Mouse (Mus musculus): ENCODE results near the gene Agxt.

Agxt gene

DNA sequence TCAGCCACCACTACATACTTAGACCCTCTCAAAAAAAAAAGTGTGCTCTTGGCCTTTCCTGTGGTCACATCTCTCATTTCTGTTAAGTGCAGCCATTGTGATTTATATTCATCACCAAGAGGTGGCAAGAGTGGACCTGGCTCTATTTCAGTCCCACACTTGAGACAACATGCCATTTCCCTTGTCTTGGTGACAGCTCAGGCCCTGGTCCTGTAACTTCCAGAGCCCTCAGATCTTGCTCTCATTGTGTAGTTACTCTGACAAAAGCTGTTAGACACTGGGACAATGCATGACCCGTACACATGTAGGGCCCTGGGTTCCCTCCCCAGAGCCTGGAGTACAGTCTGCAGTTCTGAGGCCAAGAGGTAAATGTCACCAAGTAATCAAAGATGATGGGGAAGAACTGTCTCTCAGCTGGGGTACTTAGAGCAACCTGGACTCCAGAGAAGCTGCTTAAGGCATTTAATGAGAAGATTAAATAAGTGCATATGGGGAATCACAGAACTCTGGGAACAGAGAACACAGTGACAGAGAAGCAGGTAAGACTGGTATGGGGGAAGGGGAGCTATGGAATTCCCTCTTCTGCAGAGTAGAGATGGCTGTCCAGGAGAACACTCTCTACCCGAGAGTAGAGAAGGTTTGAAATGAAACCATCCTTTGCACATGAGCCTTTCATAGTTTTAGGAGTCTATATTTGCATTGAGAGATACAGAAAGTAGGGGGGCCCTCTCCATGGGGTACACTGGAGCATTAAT is 16.0 kb downstream of the Agxt start:
- DNase-seq, result no peak

DNA sequence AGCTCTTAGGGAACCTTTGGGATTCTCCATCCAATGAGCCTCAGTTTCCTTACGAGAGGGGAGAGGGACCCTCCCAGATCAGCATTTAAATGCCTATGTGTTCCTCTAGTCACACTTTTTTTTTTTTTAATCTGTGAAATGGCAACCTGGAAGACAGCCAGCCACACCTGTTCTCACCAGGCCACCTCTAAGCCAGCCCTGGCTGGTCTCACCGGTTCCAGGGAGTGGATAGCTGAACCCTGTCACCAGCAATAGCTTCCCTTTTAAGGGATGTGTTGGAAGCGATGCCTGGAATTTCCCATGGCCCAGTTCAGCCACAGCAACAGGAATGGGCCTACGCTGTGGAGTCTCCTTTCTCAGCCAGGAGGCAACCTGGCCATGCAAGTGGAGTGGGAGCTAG is 22.5 kb downstream of the Agxt start:
- DNase-seq, result no peak

DNA sequence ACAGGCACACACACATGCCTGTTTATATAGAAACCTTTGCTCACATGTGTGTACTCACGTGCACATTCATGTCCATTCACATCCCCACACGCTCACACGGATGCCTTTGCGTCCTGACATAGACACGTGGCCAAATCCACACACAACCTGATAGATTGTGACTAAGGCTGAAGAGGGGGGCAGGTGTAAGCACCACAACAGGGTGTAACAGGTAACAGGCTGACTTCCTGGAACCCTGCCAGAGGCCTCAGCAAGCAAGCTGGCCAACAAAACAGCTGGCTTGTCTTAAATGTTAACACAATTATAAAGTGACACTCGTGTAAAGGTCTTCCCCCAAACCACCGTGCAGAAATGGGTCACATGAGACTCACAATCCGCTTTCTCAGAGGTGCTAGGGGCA is 23.9 kb downstream of the Agxt start:
- no peak for DNase-seq

DNA sequence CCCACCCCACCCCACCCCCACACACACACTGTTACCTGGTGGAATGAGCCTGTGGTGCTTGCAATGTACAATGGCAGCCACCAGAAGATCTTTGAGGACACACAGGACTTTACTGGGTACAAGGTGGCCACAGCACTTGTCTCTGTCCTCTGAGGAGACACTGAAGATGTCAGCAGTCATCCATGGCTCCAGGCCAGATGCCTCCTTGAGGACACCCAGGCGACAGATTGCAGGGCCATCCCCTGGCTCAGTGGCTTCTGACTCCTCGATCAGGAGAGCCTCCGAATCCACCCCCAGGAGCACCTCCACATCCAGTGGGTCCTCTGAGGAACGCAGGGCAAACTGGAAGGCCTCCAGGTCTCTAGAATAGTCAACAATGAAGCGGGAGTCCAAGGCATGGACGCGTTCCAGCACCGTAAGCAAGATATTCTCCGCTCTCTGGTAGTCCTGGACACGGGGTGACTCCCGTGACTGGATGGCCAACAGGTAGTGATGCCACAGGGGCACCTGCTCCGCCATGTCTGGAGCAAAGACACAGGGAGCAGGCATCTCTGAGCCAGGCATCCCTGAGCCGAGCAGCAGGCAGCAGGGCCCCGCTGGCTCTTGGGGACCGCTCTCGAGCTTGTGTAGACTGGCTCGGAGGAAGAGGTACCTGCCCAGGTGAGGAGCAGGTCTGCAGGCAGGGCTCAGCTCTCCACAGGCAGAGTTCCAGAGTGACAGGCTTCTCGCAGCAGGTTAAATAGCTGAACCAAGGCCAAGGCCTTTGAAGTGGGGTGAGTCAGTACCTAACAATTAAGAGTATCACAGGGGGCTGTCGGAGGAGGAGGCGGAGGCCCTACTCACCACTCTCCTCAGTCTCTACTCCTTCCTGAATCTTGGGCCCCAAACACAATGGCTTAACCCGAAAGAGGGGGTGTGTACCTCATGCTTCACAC is 24.8 kb downstream of the Agxt start:
- no peak for DNase-seq

DNA sequence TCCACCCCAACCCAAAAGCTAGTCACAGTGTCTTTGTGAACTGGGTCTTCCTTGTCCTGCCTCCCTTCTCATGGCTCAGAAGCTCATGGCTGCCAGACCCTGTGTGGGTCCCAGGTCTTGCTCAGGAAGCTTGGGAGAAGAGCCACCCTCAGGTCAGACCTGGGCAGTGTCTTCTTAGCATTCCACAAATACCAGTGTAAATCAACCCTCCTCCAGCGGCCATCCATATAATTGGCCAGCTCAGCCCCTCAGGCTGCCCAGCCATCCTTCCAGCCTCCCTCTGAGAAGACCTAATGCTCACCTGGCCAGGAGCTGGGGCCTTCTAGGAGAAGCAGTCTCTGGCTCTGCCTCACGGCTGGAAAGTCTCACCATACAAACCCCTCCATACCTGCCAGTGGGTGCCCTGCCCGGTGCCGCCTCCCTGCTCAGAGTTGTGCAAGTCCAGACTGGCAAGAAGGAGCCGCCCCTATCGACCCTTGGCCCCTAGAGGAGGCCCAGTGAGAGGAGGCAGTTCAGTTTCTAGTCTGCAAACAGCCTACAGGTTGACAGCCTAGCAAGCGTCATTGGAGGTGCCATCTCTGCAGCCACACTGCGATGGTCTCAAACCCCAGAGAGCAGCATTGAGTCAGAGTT is 25.6 kb downstream of the Agxt start, which contains the start of gene 2310007B03Rik:
Gene 2310007B03Rik (minus strand): TSS at position 448 of the 633 bp plus-strand sequence.
- no peak for DNase-seq

DNA sequence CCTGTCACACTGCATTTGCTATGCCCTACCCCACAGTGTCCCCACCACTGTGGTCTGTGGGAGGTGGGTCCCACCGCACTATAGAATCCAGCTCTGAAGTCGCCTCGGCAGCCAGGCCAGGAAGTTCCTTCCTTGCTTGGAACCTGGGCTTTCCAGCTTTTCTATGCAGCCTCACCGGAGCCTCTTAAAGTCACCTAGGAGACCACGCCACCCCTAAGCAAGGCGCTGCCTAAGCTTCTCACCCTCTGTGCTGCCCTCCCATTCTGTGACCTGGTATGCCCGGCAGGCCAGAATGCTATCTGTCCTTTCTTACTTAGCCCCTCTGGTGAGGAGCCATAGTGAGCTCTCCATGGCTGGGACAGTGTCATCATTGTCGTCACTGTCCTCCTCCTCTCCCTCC is 26.3 kb downstream of the Agxt start:
- no peak for DNase-seq

DNA sequence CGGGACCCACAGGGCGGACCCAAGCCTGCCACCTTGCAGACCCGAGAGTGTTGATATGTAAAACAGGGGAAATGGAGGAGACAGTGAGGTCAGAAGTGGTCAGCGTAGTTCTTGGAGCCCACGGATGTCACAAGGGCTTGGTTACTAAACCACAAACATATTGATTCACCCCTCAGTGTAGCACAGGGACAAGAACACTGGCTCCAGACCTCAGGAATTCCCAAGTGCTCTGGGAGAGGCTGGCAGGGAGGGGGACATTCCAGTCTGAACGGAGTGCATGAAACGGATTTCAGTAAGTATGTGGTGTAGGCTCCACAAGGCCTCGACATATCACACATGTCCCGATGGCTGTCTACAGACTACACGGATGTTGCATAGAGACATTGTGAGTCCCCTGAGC is 26.9 kb downstream of the Agxt start:
- DNase-seq, result no peak

DNA sequence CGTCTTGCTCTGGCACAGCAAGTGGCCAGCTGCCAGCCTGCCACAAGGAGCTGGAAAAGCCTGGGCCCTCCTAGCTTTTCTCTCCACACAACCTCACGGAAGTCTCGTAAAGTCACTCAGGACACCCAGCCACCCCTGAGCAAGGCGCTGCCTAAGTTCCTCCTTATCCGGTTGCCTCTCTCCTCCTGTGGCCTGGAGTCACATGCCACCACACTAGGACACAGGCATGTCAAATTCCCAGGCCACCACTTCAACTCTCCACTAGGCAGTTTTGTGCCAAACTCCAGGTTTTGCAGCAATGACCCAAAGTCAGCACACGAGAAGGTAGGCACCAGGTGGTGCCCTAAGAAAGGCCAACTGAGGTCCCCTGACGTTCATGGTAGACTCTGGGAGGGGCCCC is 27.5 kb downstream of the Agxt start:
- DNase-seq, result no peak

DNA sequence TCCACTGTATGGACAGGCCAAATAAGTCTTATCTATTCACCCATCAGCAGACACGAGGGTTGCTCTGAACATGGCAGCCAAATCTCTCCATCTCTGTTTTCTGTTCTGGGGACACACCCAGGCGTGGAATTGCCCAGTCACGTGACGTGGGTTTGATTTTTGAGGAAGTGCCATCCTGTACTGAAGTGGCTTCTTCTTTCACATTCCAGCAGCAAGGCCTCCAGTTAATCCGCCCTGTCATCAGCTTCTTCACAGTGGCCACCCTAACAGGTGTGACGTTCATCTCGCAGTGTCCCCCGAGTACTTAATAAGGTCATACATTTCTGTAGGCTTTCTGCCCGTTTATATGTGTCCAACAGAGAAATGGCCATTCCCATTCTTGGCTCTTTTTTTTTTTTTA is 30.4 kb downstream of the Agxt start:
- DNase-seq, result no peak

DNA sequence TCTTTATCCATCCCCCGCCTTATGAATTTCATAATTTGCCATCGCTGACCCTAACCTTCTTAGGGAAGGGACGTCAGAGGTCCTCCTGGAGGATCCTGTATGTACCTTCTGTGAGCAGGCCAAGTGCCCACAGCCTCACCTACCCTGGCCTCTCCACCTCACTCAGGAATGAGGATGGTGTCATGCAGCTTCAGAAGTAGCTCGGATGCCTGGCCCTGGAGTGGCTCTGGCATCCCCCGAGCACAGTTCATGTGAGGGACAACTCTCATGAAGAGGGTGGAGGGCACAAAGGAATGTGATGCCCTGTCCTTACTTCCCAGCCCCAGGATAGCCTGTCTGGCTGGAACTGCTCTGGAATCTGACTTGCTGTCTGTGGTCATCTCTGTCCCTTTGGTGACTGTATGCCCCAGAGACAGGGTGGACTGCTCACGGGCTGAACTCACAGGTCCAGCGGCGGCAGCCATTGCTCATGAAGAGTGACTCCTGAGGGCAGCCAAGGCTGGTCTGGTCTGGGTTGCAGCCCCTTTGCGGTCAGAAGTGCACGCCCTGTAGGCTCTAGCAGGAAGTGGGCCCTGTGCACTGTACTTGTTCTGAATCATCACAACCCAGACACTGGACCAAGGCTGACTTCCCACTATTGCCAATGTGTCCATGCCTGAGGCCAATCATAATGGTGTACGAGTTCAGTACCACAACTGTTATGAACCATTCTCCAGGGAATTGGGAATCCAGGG is 31.5 kb downstream of the Agxt start:
- no peak for DNase-seq

DNA sequence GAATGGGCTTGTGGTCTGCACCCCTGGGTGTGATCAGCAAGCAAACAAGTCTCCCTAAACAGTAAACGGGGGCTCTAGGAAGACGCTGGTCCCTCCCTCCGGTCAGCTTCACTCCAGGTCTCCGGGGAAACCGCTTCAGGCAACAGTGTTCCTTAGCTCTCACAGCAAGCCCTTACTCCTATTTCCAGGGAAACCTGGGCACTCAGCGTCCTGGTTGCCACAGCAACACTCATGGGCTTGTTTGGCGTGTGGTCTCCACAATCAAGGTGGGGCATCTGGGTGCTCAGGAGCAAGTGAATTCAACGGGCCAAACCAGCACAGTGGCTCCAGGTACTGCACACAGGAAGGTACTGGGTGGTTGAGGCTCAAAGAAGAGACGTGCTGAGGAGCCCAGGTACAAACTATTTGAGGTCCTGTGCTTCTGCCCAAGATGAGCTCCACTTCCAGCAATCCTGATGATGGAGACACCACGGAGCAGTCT is 33.3 kb downstream of the Agxt start, which contains the start of gene Crocc2:
Gene Crocc2 (plus strand): TSS at position 431 of the 481 bp plus-strand sequence.
- no peak for DNase-seq

DNA sequence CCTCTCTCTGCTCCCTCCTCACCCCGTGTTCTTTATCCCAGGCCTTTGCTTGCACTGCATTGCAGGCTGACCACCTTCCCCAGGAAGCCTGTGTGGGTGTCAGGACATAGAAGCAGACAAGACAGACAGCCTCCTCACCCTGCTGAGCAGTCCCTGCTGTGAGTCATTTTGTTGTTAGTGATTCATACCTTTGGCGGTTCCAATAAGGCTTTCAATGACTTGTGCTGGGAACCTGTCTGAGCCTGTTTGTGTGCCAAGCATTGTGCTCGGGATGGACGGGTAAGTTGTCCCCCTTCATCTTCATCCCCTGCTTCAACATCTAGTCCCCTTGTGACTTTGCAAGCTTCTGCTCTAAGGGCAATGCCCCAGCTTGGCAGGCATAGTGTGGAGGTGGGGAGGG is 38.6 kb downstream of the Agxt start:
- no peak for DNase-seq

DNA sequence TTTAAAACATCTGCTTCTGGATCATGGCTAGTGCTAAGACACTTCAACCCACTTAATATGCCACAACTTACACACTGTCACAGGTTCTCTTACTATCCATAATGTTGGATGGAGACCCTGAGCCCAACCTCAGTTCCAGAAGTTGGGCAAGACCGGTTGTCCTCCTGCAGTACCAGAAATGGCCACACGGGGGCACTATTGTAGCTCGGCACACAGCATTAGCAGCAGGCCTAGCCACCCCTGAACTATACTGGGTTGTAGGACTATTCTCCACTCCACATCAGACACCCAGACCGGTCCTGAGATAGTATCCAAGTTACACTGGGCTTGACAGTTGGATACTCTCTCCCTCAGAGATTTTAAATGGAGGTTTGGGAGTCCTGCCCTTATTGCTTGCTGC is 39.4 kb downstream of the Agxt start:
- DNase-seq, result peak; percentile 53

DNA sequence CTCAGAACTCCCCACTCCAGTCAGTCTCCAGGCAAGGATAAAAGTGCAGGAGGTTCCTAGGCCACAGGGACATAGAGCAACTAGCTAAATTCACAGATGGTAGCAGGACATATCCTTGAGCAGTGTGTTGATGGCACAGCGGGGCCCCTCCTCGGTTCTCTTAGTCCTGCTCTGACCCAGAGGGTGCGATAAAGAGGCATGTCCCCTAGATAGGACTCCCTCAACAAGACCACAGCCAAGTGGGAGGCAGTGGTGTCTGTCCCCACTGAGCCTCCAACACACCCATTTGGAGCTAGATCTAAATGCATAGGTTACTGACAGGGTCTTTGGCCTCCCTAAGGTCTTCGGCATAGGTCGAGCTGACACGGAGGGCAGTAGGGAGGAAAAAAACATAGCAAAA is 40.8 kb downstream of the Agxt start:
- no peak for DNase-seq

DNA sequence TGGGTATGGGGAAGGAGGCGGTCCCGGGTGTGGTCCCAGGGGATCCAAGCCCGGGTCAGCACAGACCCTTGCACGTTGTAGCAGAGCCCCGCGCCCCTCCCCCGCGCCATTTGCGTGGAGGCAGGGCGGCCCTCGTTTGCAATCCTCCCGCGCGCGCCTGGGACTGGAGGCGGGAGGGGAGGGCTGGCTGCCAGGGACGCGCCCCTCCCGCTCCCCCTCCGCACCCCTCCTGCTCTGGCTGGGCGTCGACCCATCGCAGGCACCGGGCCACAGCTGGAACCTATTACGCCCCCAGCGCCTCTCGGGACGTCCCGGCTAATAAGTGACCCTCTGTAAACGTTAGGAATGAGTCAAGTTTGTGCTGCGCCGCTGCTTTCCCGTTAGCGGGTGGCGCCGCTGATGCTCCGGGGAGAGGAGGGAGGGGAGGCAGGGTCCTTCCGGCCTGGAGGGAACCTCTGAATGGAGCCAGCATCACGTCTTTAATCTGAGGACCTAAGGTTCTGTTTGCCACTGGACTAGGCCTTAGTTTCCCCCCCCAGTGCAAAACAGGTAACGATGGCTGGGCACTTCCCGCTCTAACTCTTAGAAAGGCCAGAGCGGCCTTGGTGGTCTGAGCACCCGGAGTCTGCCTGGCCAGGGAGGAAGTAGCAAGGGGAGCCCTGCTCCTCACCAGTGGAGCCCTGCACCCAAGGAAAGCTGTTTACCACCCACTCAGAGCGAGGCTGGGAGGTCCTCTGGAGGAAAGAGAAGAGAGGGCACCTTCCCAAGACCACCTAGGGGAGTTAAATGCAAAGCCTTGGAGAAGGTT is 41.7 kb downstream of the Agxt start:
- DNase-seq, result peak; percentile 31

DNA sequence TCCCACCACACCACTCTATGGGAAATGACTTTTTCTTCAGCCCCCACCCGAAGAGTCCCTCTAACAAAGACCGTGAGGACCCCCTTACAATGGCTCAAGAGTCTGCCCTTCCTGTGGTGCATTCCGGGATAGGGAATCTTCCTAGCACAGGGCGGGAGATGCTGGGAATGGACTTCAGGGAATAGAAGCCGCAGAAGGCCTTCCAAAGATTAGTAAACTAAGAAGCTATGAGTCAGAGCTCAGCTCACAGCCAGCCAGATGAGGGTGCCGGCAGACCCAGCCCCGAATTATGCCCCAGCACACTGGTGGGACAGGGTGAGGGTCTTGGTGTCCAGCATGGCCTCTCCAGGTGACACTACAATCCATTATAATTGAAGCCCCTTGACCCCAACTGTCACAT is 47.2 kb downstream of the Agxt start:
- no peak for DNase-seq

DNA sequence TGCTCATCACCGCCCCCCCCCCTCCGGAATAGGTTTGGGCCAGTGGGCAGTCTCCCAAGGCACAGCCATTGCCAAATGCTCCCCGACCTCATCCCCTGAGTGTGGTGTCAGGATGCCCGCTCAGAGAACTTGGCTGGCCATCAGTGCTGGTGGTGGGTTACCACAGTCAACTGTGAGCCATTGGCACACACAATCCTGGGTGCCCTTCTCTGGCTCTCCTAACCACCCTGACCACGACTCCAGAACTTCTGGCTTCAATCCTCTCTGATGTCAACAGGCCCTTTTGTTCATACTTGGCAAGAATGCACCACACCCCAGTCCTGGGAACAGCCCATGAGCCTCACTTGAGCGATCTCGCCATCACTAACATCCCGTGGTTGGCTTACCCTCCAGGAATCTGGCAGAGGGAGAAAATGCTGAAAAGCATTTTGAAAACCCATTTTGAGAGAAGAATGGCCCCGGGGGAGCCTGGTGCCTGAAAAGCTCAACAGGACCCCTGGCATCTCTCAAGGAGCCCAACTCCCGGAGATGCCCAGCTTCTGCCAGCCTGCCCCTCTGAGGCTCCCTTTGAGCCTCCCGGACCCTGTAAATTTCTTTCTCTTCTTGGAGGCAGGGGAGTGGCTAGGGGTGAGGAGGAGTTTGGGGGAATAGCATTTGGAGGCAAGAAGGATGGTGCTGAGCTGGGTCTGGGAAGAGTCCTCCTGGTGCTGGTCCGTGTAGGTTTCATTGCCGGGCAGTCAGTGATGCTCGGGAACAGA is 49.2 kb downstream of the Agxt start:
- peak; percentile 15 for DNase-seq

DNA sequence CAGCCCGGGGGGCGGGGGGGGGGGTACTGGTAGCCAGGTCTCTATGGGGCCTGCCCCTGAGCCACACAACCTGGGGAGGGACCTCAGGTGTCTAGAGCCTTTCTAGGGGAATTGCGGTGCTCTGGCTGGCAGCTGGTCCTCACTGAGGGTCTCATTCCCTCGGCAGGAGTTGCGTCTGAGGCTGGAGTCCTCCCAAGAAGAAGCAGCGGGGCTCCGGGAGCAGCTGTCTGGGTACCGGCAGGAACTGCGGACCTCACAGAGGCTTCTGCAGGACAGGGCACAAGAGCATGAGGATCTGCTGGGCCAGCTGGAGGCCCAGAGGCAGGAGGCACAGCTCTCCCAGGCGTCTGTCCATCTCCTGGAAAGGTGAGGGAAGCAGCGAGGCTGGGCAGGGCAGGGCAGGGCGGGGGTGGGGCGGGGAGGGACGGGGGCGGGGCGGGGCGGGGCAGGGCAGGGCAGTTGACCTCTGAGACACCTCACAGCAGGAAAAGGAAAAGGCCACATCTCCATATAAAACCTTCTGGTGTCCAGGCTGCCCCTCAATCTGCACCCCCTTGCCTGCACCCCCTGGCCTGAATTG is 55.8 kb downstream of the Agxt start:
- DNase-seq, result no peak

DNA sequence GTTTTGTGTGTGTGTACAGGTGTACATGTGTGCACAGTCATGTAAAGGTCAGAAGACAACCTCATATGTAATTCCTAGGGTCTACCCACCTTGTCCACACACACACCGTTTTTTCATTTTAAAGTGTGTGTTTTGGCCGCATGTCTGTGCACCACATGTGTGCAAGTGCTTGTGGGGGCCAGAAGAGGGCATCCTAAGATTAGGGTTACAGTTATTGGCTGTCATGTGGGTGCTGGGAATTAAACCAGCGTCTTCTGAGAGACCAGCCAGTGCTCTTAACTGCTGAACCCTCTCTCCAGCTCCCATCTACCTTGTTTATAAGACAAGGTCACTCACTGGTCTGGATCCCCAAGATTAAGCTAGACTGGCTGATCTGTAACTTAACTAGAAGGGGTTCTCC is 59.9 kb downstream of the Agxt start:
- no peak for DNase-seq
